Mouse (Mus musculus): ENCODE measurements at regions not wholly inside any gene's neighbourhood (a gene's known extent, or its start where the extent isn't known, plus 50 kb on each side); places are given as distances from the start of the nearest gene placed in this dataset.

- H3K4me2 ChIP-seq (ENCODE audit: low read depth, low read length) = no peak overlapping the region
These were observed 407.2 kb downstream of the Prss52 start for GRCm38 (mm10) chr14:64511300-64511699.

GRCm38 (mm10) chr14:64512726-64513125 lies 408.6 kb downstream of the Prss52 start:
- WGBS = 42% methylated on average over 7 of the region's 7 CpGs

More at GRCm38 (mm10) chr14:64511300-64511699, 407.2 kb downstream of the Prss52 start:
- no peak overlapping the region for H3K4me3 ChIP-seq (replicated peaks; ENCODE audit: low read length)
- H3K9me3 ChIP-seq (replicated peaks; ENCODE audit: control insufficient read depth, low read length) = no peaks in the 10 kb centered on the region
- H3K27me3 ChIP-seq (ENCODE audit: control insufficient read depth, insufficient read depth, low read length) = no peaks in the 10 kb centered on the region
- no peaks in the 10 kb centered on the region for H3K36me3 ChIP-seq (ENCODE audit: control insufficient read depth, insufficient read depth, low read length)
- 81% methylated on average over 7 of the region's 7 CpGs for WGBS
- H3K27ac ChIP-seq (ENCODE audit: low read length) = no peak overlapping the region
- H3K4me1 ChIP-seq (ENCODE audit: control insufficient read depth, insufficient read depth, low read length) = no peaks in the 10 kb centered on the region
- ATAC-seq (ENCODE audit: insufficient read depth, low FRiP score) = no peak
- no peak overlapping the region for H3K9ac ChIP-seq (ENCODE audit: low read length)

GRCm38 (mm10) chr14:64517584-64518195 lies 413.6 kb downstream of the Prss52 start:
- no peaks in the 10 kb centered on the region for H3K4me1 ChIP-seq (ENCODE audit: control insufficient read depth, insufficient read depth, low read length)
- H3K4me2 ChIP-seq (ENCODE audit: low read depth, low read length) = no peak overlapping the region
- H3K4me3 ChIP-seq (replicated peaks; ENCODE audit: low read length) = no peak overlapping the region
- WGBS = 56% methylated on average over 7 of the region's 7 CpGs
- H3K9me3 ChIP-seq (replicated peaks; ENCODE audit: control insufficient read depth, low read length) = no peaks in the 10 kb centered on the region
- no peak overlapping the region for H3K27ac ChIP-seq (ENCODE audit: low read length)
- H3K9ac ChIP-seq (ENCODE audit: low read length) = no peak overlapping the region
- no peaks in the 10 kb centered on the region for H3K36me3 ChIP-seq (ENCODE audit: control insufficient read depth, insufficient read depth, low read length)
- no peak for ATAC-seq (ENCODE audit: insufficient read depth, low FRiP score)
- H3K27me3 ChIP-seq (ENCODE audit: control insufficient read depth, insufficient read depth, low read length) = no peaks in the 10 kb centered on the region; the same call in 1 of the 2 replicates

More at GRCm38 (mm10) chr14:64512726-64513125, 408.6 kb downstream of the Prss52 start:
- H3K4me3 ChIP-seq (replicated peaks; ENCODE audit: low read length) = no peak overlapping the region
- no peaks in the 10 kb centered on the region for H3K36me3 ChIP-seq (ENCODE audit: control insufficient read depth, insufficient read depth, low read length)
- no peak for ATAC-seq (ENCODE audit: insufficient read depth, low FRiP score)
- no peaks in the 10 kb centered on the region for H3K4me1 ChIP-seq (ENCODE audit: control insufficient read depth, insufficient read depth, low read length)
- H3K27ac ChIP-seq (ENCODE audit: low read length) = no peak overlapping the region
- H3K4me2 ChIP-seq (ENCODE audit: low read depth, low read length) = no peak overlapping the region
- H3K9me3 ChIP-seq (replicated peaks; ENCODE audit: control insufficient read depth, low read length) = no peaks in the 10 kb centered on the region
- no peak overlapping the region for H3K9ac ChIP-seq (ENCODE audit: low read length)
- no peaks in the 10 kb centered on the region for H3K27me3 ChIP-seq (ENCODE audit: control insufficient read depth, insufficient read depth, low read length)

- H3K9ac ChIP-seq (ENCODE audit: low read length) = no peak overlapping the region
- WGBS = 47% methylated on average over 8 of the region's 8 CpGs
- H3K4me1 ChIP-seq (ENCODE audit: control insufficient read depth, insufficient read depth, low read length) = no peaks in the 10 kb centered on the region
- no peaks in the 10 kb centered on the region; the same call in 1 of the 2 replicates for H3K27me3 ChIP-seq (ENCODE audit: control insufficient read depth, insufficient read depth, low read length)
- no peak overlapping the region for H3K27ac ChIP-seq (ENCODE audit: low read length)
- no peak for ATAC-seq (ENCODE audit: insufficient read depth, low FRiP score)
- H3K4me3 ChIP-seq (replicated peaks; ENCODE audit: low read length) = no peak overlapping the region
- no peaks in the 10 kb centered on the region for H3K9me3 ChIP-seq (replicated peaks; ENCODE audit: control insufficient read depth, low read length)
- no peak overlapping the region for H3K4me2 ChIP-seq (ENCODE audit: low read depth, low read length)
- no peaks in the 10 kb centered on the region for H3K36me3 ChIP-seq (ENCODE audit: control insufficient read depth, insufficient read depth, low read length)
These were observed 420.6 kb downstream of the Prss52 start for GRCm38 (mm10) chr14:64524641-64525040.

- ATAC-seq (ENCODE audit: insufficient read depth, low FRiP score) = no peak
- Histone ChIP-seq H3K4me3 (replicated peaks; ENCODE audit: low read length) (no peak overlapping the region), H3K9ac (ENCODE audit: low read length) (no peak overlapping the region), H3K4me2 (ENCODE audit: low read depth, low read length) (no peak overlapping the region), H3K36me3 (ENCODE audit: control insufficient read depth, insufficient read depth, low read length) (no peaks in the 10 kb centered on the region), H3K27me3 (ENCODE audit: control insufficient read depth, insufficient read depth, low read length) (no peaks in the 10 kb centered on the region; the same call in 1 of the 2 replicates), H3K27ac (ENCODE audit: low read length) (no peak overlapping the region), H3K9me3 (replicated peaks; ENCODE audit: control insufficient read depth, low read length) (no peaks in the 10 kb centered on the region), H3K4me1 (ENCODE audit: control insufficient read depth, insufficient read depth, low read length) (no peaks in the 10 kb centered on the region)
- 43% methylated on average over 10 of the region's 10 CpGs for WGBS
These were observed 421.4 kb downstream of the Prss52 start for GRCm38 (mm10) chr14:64525302-64526078.

GRCm38 (mm10) chr14:64530541-64530940 lies 426.5 kb downstream of the Prss52 start:
- no peak overlapping the region for H3K4me2 ChIP-seq (ENCODE audit: low read depth, low read length)
- H3K27ac ChIP-seq (ENCODE audit: low read length) = no peak overlapping the region
- no peaks in the 10 kb centered on the region for H3K4me1 ChIP-seq (ENCODE audit: control insufficient read depth, insufficient read depth, low read length)
- H3K36me3 ChIP-seq (ENCODE audit: control insufficient read depth, insufficient read depth, low read length) = no peaks in the 10 kb centered on the region
- no peak for ATAC-seq (ENCODE audit: insufficient read depth, low FRiP score)
- H3K4me3 ChIP-seq (replicated peaks; ENCODE audit: low read length) = no peak overlapping the region
- H3K27me3 ChIP-seq (ENCODE audit: control insufficient read depth, insufficient read depth, low read length) = no peaks in the 10 kb centered on the region
- H3K9me3 ChIP-seq (replicated peaks; ENCODE audit: control insufficient read depth, low read length) = no peaks in the 10 kb centered on the region
- H3K9ac ChIP-seq (ENCODE audit: low read length) = no peak overlapping the region
- 64% methylated on average over 3 of the region's 3 CpGs for WGBS

DNA sequence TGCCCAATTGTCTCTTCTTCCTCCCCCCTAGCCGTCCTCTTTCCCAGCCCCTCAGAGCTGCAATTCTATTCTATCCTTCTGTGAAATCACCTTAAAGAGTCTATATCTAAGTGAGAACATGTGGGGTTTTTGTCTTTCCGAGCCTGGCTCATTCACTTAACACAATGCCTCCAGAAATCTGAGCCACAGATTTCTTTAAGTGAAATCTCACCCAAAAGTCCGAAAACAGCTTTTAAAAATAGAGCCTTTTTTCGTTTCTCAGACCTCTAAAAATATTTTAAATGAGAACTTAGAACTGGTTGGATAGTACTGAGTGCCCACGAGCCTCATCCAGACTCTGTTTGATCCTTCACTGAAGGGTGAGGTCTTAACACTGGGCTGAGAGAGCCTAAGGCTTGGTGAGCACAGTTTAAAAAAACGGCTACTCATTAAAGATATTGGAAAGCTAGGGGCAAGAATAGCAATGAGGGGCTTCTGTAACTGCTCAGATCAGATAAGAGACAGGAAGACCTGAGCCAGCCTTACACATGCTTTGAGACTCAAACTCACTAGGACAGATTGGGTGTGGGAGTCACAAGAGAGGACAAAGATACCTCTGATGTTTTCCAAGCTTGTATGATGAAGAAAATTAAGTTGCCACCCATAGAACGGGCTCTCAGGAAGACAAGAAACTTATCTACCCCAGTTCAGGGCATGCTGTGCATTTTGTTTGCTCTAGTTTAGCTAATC lies 427.3 kb downstream of the Prss52 start:
- Histone ChIP-seq H3K27ac (ENCODE audit: low read length) (no peak overlapping the region), H3K36me3 (ENCODE audit: control insufficient read depth, insufficient read depth, low read length) (no peaks in the 10 kb centered on the region), H3K4me3 (replicated peaks; ENCODE audit: low read length) (no peak overlapping the region), H3K27me3 (ENCODE audit: control insufficient read depth, insufficient read depth, low read length) (no peaks in the 10 kb centered on the region), H3K4me2 (ENCODE audit: low read depth, low read length) (no peak overlapping the region), H3K9ac (ENCODE audit: low read length) (no peak overlapping the region), H3K9me3 (replicated peaks; ENCODE audit: control insufficient read depth, low read length) (no peaks in the 10 kb centered on the region), H3K4me1 (ENCODE audit: control insufficient read depth, insufficient read depth, low read length) (no peaks in the 10 kb centered on the region)
- WGBS = 59% methylated on average over 7 of the region's 7 CpGs
- no peak for ATAC-seq (ENCODE audit: insufficient read depth, low FRiP score)

DNA sequence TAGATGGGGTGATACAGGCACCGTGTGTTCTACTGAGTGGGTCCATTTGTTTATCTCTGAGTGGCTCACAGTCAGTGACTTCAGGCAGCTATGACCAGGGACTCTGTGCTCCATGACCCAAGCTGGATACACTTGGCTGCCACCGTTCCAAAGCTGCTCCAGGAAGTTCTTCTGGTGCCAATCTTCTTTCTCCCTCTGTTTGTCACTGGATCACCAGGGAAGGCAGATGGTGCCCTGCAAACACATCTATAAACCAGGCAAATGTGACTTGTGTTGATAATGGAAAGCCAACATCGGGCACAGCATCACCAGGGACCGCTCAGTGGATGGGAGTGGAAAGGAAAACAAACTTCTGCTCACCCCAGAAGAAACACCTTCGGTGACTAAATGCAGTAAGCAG lies 428.3 kb downstream of the Prss52 start:
- no peak for ATAC-seq (ENCODE audit: insufficient read depth, low FRiP score)
- H3K4me3 ChIP-seq (replicated peaks; ENCODE audit: low read length) = no peak overlapping the region
- H3K27ac ChIP-seq (ENCODE audit: low read length) = no peak overlapping the region
- H3K36me3 ChIP-seq (ENCODE audit: control insufficient read depth, insufficient read depth, low read length) = no peaks in the 10 kb centered on the region
- 80% methylated on average over 5 of the region's 5 CpGs for WGBS
- no peaks in the 10 kb centered on the region for H3K27me3 ChIP-seq (ENCODE audit: control insufficient read depth, insufficient read depth, low read length)
- no peak overlapping the region for H3K4me2 ChIP-seq (ENCODE audit: low read depth, low read length)
- no peak overlapping the region for H3K9ac ChIP-seq (ENCODE audit: low read length)
- H3K4me1 ChIP-seq (ENCODE audit: control insufficient read depth, insufficient read depth, low read length) = no peaks in the 10 kb centered on the region
- no peaks in the 10 kb centered on the region for H3K9me3 ChIP-seq (replicated peaks; ENCODE audit: control insufficient read depth, low read length)

GRCm38 (mm10) chr14:64533591-64534151 lies 429.6 kb downstream of the Prss52 start:
- H3K4me3 ChIP-seq (replicated peaks; ENCODE audit: low read length) = no peak overlapping the region
- no peak for ATAC-seq (ENCODE audit: insufficient read depth, low FRiP score)

More at GRCm38 (mm10) chr14:64533591-64534151, 429.6 kb downstream of the Prss52 start:
- WGBS = 50% methylated on average over 7 of the region's 7 CpGs
- Histone ChIP-seq H3K9me3 (replicated peaks; ENCODE audit: control insufficient read depth, low read length) (no peaks in the 10 kb centered on the region), H3K9ac (ENCODE audit: low read length) (no peak overlapping the region), H3K4me2 (ENCODE audit: low read depth, low read length) (no peak overlapping the region), H3K27ac (ENCODE audit: low read length) (no peak overlapping the region), H3K36me3 (ENCODE audit: control insufficient read depth, insufficient read depth, low read length) (no peaks in the 10 kb centered on the region), H3K4me1 (ENCODE audit: control insufficient read depth, insufficient read depth, low read length) (no peaks in the 10 kb centered on the region), H3K27me3 (ENCODE audit: control insufficient read depth, insufficient read depth, low read length) (no peaks in the 10 kb centered on the region)
